Mouse (Mus musculus) thymus, adult 2 months (tissue): ENCODE data around the gene Olfr591. TPM values are rescaled to one million over a fixed set of nuclear protein-coding genes. Genes with fewer than 3 reads are reported as not detected.
"Not testable (repeated sequence)": the region's sequence is repeated elsewhere in the genome, so short reads cannot be mapped to it uniquely, and the experiment has no call there.

Source experiments
- DNase-seq: peaks from one replicate; pipeline ENCODE4 v3.0.0; 2021
- H3K27ac ChIP-seq: fragments of 200-500 bp; 2 replicates; pipeline ENCODE4 v1.5.1; 2012; ENCODE audit warnings: low read length, control low read depth; ENCODE audit not compliant: control insufficient read depth, insufficient read depth
- H3K27me3 ChIP-seq: fragments of 200-500 bp; 2 replicates; pipeline ENCODE4 v1.6.1; 2012; ENCODE audit warnings: mild to moderate bottlenecking, low read length, moderate library complexity, mixed read lengths; ENCODE audit not compliant: control insufficient read depth, insufficient read depth
- H3K36me3 ChIP-seq: fragments of 200-500 bp; 2 replicates; pipeline ENCODE4 v1.6.1; 2012; ENCODE audit warnings: mild to moderate bottlenecking, low read length, moderate library complexity; ENCODE audit not compliant: control insufficient read depth, insufficient read depth
- H3K4me1 ChIP-seq: fragments of 200-500 bp; replicated peaks from 2 replicates; pipeline ENCODE4 v1.6.1; 2012; ENCODE audit warnings: low read length; ENCODE audit not compliant: control insufficient read depth, insufficient read depth
- H3K4me3 ChIP-seq: fragments of 200-500 bp; 2 replicates; pipeline ENCODE4 v1.5.1; 2012; ENCODE audit warnings: mild to moderate bottlenecking, low read length, control low read depth, moderate library complexity; ENCODE audit not compliant: control insufficient read depth, insufficient read depth
- CTCF ChIP-seq: fragments of 200-500 bp; IDR thresholded peaks from 2 replicates; pipeline ENCODE4 v1.5.1; 2012; ENCODE audit warnings: mild to moderate bottlenecking, control low read depth, low read length, moderate library complexity, borderline replicate concordance; ENCODE audit not compliant: control insufficient read depth, poor library complexity, insufficient read depth; ENCODE audit errors: extremely low read depth
- POLR2A ChIP-seq: fragments of 200-500 bp; IDR thresholded peaks from 2 replicates; pipeline ENCODE4 v1.6.1; 2012; ENCODE audit warnings: mild to moderate bottlenecking, low read length, control low read depth, moderate library complexity; ENCODE audit not compliant: control insufficient read depth, poor library complexity, insufficient read depth; ENCODE audit errors: extremely low read depth
- WGBS: fragments of 180-500 bp; shearing (Covaris S2); methylation state at CpG from one replicate; pipeline ENCODE4 v1.1.7; 2018; 5-methylcytosine and 5-hydroxymethylcytosine counted together
- polyA plus RNA-seq: library from polyadenylated mRNA; depleted of rRNA; stranded (reverse); fragments of >200 nt; gene quantifications from 2 replicates; pipeline ENCODE4 v1.2.3, GENCODE M21; 2012; rRNA removed

Olfr591 gene
- not detected in 2 replicates for polyA plus RNA-seq

DNA sequence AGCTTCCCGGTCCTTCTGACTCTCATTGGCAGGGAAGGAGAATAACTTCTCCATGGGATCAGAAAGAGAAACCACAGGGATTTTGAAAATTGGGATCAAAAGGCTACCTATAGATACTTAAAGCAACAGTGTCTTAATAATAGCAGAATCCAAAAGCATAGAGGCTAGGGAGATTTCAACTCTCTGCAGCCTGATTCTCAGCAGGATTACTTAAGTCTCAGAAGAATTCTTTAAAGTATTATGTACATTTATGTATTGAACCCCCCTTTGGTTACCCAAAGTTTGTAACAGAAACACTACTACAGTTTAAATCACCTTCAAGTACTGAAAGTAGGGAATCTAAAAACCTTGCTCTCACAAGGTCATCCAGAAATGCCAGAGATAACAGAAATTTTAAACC lies at the start of gene Olfr591:
TSS of gene Olfr591 (minus strand) at position 101 of the 400 bp plus-strand sequence.
- Histone ChIP-seq H3K4me3 (no peak within 1 kb of the TSS), H3K36me3 (no peaks in the 10 kb centered on the region), H3K27ac (no peak within 1 kb of the TSS), H3K27me3 (no peaks in the 10 kb centered on the region), H3K4me1 (no peaks in the 10 kb centered on the region)
- 90% methylated on average over 1 of the region's 1 CpGs for WGBS
- no peak for DNase-seq
- TF ChIP-seq POLR2A (no peak), CTCF (no peak)

DNA sequence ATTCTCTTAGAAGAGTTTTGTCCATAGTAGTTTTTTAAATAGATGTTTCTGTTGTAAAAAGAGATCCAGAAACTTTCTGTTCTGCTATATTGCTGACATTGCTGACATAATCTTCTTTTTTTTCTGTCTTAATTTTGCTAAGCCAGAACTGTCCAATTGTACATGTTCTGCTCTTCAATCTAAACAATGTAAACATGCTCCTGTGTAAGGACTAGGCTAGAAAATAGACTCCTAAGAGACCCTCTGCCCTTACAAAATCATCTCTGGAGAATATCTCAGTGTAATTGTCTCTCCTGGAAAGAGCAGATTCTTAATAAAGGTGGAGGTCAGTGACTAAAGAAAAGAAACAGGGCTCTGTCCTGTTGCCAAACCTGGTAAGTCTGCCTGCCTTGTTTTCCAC lies 38.6 kb upstream of the Olfr591 start, which contains the start of gene Olfr594:
TSS of gene Olfr594 (plus strand) at position 301 of the 400 bp plus-strand sequence.
- no peaks in the 10 kb centered on the region for H3K27me3 ChIP-seq
- no peak for DNase-seq
- H3K4me3 ChIP-seq: no peak within 1 kb of the TSS
- no peaks in the 10 kb centered on the region for H3K4me1 ChIP-seq
- TF ChIP-seq CTCF (no peak), POLR2A (no peak)
- H3K36me3 ChIP-seq: no peaks in the 10 kb centered on the region
- H3K27ac ChIP-seq: no peak within 1 kb of the TSS

GRCm38 (mm10) chr7:103212050-103212449 lies 33.9 kb upstream of the Olfr591 start:
- not testable (repeated sequence) for DNase-seq

GRCm38 (mm10) chr7:103211562-103211961 lies 33.4 kb upstream of the Olfr591 start, which contains the start of gene Olfr593:
Olfr593 (plus strand) TSS chr7:103211862.
- TF ChIP-seq POLR2A (no peak), CTCF (no peak)
- DNase-seq: no peak
- Histone ChIP-seq H3K4me3 (no peak within 1 kb of the TSS), H3K4me1 (no peaks in the 10 kb centered on the region), H3K27me3 (no peaks in the 10 kb centered on the region), H3K36me3 (no peaks in the 10 kb centered on the region), H3K27ac (no peak within 1 kb of the TSS)
- WGBS: 96% methylated on average over 1 of the region's 1 CpGs

More at GRCm38 (mm10) chr7:103212050-103212449, 33.9 kb upstream of the Olfr591 start:
- not testable (repeated sequence) for H3K36me3 ChIP-seq, H3K27me3 ChIP-seq, H3K4me3 ChIP-seq, H3K4me1 ChIP-seq, H3K27ac ChIP-seq
- WGBS: 94% methylated on average over 5 of the region's 5 CpGs

- 85% methylated on average over 1 of the region's 1 CpGs for WGBS
These were observed 6.4 kb upstream of the Olfr591 start, which contains the start of gene Olfr592 for GRCm38 (mm10) chr7:103184503-103184902. Olfr592 (plus strand) TSS chr7:103184803.

GRCm38 (mm10) chr7:103169697-103170096 lies 8.4 kb downstream of the Olfr591 start:
- Histone ChIP-seq H3K27ac (no peak overlapping the region), H3K4me3 (no peak overlapping the region), H3K36me3 (no peaks in the 10 kb centered on the region), H3K27me3 (no peaks in the 10 kb centered on the region), H3K4me1 (no peaks in the 10 kb centered on the region)
- TF ChIP-seq CTCF (no peak), POLR2A (no peak)
- 85% methylated on average over 5 of the region's 5 CpGs for WGBS
- no peak for DNase-seq

More at GRCm38 (mm10) chr7:103184503-103184902, 6.4 kb upstream of the Olfr591 start, which contains the start of gene Olfr592:
- H3K4me1 ChIP-seq, H3K4me3 ChIP-seq, H3K36me3 ChIP-seq, DNase-seq, H3K27me3 ChIP-seq, H3K27ac ChIP-seq: not testable (repeated sequence)

GRCm38 (mm10) chr7:103156256-103156655 lies 21.9 kb downstream of the Olfr591 start, which contains the start of gene Olfr589:
Olfr589 (minus strand) TSS chr7:103156356.
- no peak for DNase-seq

More at GRCm38 (mm10) chr7:103156256-103156655, 21.9 kb downstream of the Olfr591 start, which contains the start of gene Olfr589:
- H3K36me3 ChIP-seq: no peaks in the 10 kb centered on the region
- TF ChIP-seq CTCF (no peak), POLR2A (no peak)
- no peaks in the 10 kb centered on the region for H3K4me1 ChIP-seq
- H3K4me3 ChIP-seq: no peak within 1 kb of the TSS
- WGBS: 72% methylated on average over 2 of the region's 2 CpGs
- H3K27me3 ChIP-seq: no peaks in the 10 kb centered on the region
- H3K27ac ChIP-seq: no peak within 1 kb of the TSS
